Mouse (Mus musculus) neural tube, embryonic 15.5 days (tissue): ENCODE measurements around the gene Hist1h4b. TPM values are rescaled to one million over a fixed set of nuclear protein-coding genes. Genes with fewer than 3 reads are reported as not detected.

Source experiments
- ATAC-seq: fragments of 200-750 bp; cut with Nextera tagmentation; 2 replicates; pipeline ENCODE4 v1.8.0; 2017; ENCODE audit warnings: mild to moderate bottlenecking, moderate TSS enrichment, moderate library complexity; ENCODE audit not compliant: low FRiP score
- H3K27ac ChIP-seq: fragments of 300-500 bp; sonication (generic); replicated peaks from 2 replicates; pipeline ENCODE4 v1.5.1; 2015; ENCODE audit warnings: mild to moderate bottlenecking, inconsistent platforms
- H3K27me3 ChIP-seq: fragments of 300-500 bp; sonication (generic); replicated peaks from 2 replicates; pipeline ENCODE4 v1.6.1; 2015; ENCODE audit warnings: inconsistent platforms
- H3K36me3 ChIP-seq: fragments of 300-500 bp; sonication (generic); 2 replicates; pipeline ENCODE4 v1.6.1; 2015; ENCODE audit warnings: inconsistent platforms
- H3K4me1 ChIP-seq: fragments of 300-500 bp; sonication (generic); 2 replicates; pipeline ENCODE4 v1.6.1; 2015; ENCODE audit warnings: inconsistent platforms
- H3K4me2 ChIP-seq: fragments of 300-500 bp; sonication (generic); 2 replicates; pipeline ENCODE4 v1.6.1; 2015; ENCODE audit warnings: inconsistent platforms, mild to moderate bottlenecking, moderate library complexity
- H3K4me3 ChIP-seq: fragments of 300-500 bp; sonication (generic); replicated peaks from 2 replicates; pipeline ENCODE4 v1.5.1; 2015; ENCODE audit warnings: mild to moderate bottlenecking, inconsistent platforms
- H3K9ac ChIP-seq: fragments of 300-500 bp; sonication (generic); replicated peaks from 2 replicates; pipeline ENCODE4 v1.6.1; 2015; ENCODE audit warnings: mild to moderate bottlenecking, inconsistent platforms
- H3K9me3 ChIP-seq: fragments of 300-500 bp; sonication (generic); replicated peaks from 2 replicates; pipeline ENCODE4 v1.6.1; 2016; ENCODE audit warnings: inconsistent platforms
- WGBS: fragments of 180-500 bp; shearing (Covaris S2); methylation state at CpG from one replicate; pipeline ENCODE4 v1.1.7; 2015; ENCODE audit warnings: mixed read lengths; 5-methylcytosine and 5-hydroxymethylcytosine counted together
- polyA plus RNA-seq: library from polyadenylated mRNA; unstranded; fragments of >200 nt; fragmentation: Nextera tagmentation; extraction: Ambion mirVana; gene quantifications from 2 replicates; pipeline ENCODE4 v1.2.1, GENCODE M21; 2015

Hist1h4b gene
- polyA plus RNA-seq, 1 experiment from 2014 or later, result 1.0 TPM

DNA sequence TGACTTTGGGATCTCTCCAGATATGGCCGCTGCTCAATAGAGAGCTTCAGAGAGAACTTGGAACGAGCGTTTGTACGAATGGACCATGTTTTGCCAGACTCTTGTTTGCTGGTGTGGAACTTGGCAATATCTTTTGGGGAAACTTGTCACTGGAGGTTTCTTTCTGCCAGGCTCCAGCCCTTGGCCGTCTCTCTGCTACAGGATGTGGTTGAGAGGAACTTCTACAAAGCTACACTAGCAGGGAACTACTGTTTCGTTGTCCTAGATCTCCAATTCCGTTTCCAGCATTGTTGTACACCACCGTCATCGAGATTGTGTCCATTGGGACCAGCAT, 27.7 kb upstream of the Hist1h4b start:
- H3K27ac ChIP-seq, result no peak overlapping the region
- no peaks in the 10 kb centered on the region for H3K36me3 ChIP-seq
- H3K27me3 ChIP-seq, result no peaks in the 10 kb centered on the region
- H3K4me2 ChIP-seq, result no peak overlapping the region
- no peaks in the 10 kb centered on the region for H3K4me1 ChIP-seq
- H3K9me3 ChIP-seq, result no peaks in the 10 kb centered on the region
- H3K4me3 ChIP-seq, result no peak overlapping the region
- H3K9ac ChIP-seq, result no peak overlapping the region
- no peak for ATAC-seq
- WGBS, result 92% methylated on average over 9 of the region's 9 CpGs

DNA sequence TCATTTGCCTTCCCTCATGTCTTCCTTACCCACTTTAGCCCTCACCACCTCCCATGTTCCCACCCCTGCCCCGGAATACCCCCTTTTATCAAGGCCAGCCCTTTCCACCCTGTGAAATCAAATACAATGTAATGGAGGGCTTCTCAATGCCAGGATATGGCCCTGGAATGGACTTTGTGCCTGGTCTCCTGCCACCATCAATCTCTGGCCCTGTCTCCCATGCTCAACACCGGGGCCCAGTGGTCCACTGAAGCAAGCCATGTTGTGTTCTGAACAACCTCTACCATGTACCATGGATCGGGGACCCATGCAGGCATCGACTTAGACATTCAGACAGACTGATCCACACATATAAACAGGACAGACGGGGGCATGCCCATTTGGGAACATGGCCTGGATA, 27.1 kb upstream of the Hist1h4b start:
- no peak overlapping the region for H3K9ac ChIP-seq
- no peaks in the 10 kb centered on the region for H3K36me3 ChIP-seq
- no peaks in the 10 kb centered on the region for H3K9me3 ChIP-seq
- H3K27me3 ChIP-seq, result no peaks in the 10 kb centered on the region
- H3K4me3 ChIP-seq, result no peak overlapping the region
- no peaks in the 10 kb centered on the region for H3K4me1 ChIP-seq
- WGBS, result 89% methylated on average over 5 of the region's 5 CpGs
- H3K27ac ChIP-seq, result no peak overlapping the region
- no peak overlapping the region for H3K4me2 ChIP-seq
- no peak for ATAC-seq

DNA sequence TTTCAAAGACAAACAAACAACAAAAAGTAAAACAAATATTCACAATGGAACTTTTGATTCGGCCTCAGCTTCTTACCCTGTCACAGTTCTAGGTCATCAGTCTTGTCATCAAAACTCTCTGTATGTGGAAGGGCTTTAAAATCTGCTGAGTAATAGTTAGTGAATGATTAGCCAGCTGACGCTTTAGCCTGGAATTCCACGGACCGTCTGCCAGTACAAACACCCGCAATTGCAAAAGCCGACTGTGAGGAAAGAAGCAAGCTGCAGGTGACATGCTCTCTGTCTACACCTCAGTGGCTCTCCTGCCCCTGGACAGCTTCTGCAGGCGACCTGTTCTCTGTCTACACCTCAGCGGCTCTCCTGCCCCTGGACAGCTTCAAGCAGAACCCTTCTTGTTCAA, 26.3 kb upstream of the Hist1h4b start:
- Histone ChIP-seq H3K9me3 (no peaks in the 10 kb centered on the region), H3K4me1 (no peaks in the 10 kb centered on the region), H3K36me3 (no peaks in the 10 kb centered on the region), H3K4me3 (no peak overlapping the region), H3K27ac (no peak overlapping the region), H3K4me2 (no peak overlapping the region), H3K27me3 (no peaks in the 10 kb centered on the region), H3K9ac (no peak overlapping the region)
- 36% methylated on average over 8 of the region's 8 CpGs for WGBS
- no peak for ATAC-seq

DNA sequence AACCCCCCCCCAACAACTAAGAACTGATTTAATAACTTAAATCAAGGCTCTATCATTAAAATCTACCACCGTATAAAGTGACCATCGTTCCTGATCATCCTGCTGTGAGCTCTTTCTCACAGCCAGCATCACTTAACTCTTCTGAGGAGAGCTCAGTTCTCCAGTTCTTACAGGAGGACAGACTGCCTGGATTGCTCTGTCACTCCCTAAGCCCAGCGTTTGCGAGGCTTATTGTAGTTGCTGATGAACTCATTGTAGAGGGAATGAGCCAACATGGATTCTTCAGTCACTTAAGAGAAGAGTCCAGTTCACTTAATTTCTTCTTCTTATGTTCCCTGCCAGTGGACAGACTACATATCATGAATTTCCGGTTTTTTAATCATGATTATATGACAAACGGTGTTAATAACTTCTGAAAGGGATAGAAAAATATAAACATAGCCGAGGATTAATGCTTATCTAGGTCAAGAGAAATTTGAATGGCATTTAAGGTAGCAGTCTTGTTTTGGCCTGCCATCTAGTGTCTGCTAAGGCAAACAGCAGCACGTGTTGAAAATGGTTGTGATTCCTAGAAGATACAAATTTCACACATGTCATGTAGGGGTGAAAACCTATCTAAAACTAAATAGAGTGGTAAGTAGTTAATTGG, 24.5 kb upstream of the Hist1h4b start:
- no peak overlapping the region for H3K27ac ChIP-seq
- whole genome bisulfite sequencing, result 23% methylated on average over 8 of the region's 8 CpGs
- H3K9me3 ChIP-seq, result no peaks in the 10 kb centered on the region
- no peaks in the 10 kb centered on the region for H3K4me1 ChIP-seq
- H3K4me3 ChIP-seq, result no peak overlapping the region
- peak; percentile 65 for ATAC-seq
- no peaks in the 10 kb centered on the region for H3K36me3 ChIP-seq
- H3K9ac ChIP-seq, result no peak overlapping the region
- no peaks in the 10 kb centered on the region for H3K27me3 ChIP-seq
- H3K4me2 ChIP-seq, result no peak overlapping the region

DNA sequence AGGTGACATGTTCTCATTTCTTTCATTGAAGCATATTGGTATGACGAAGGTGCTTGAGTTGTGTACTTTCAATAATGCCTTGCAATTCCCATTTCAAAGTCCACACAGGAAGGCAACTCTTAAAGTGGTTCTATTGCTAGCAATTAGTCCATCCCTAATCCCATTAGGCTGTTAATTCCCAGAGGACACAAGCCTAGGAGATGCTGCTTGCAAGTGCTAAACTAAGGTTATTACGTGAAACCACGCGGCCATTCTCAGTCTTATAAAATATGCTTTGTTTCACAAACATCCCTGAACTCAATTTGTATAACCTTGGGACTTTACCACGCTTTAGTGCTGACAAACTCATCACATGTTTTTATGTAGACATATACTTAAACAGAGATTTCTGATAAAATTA, 19.7 kb upstream of the Hist1h4b start:
- Histone ChIP-seq H3K27ac (no peak overlapping the region), H3K9ac (no peak overlapping the region), H3K4me1 (peaks cover 19% of the 10 kb centered on the region), H3K27me3 (no peaks in the 10 kb centered on the region), H3K9me3 (no peaks in the 10 kb centered on the region), H3K36me3 (no peaks in the 10 kb centered on the region), H3K4me2 (no peak overlapping the region), H3K4me3 (no peak overlapping the region)
- no peak for ATAC-seq
- 72% methylated on average over 5 of the region's 5 CpGs for WGBS

DNA sequence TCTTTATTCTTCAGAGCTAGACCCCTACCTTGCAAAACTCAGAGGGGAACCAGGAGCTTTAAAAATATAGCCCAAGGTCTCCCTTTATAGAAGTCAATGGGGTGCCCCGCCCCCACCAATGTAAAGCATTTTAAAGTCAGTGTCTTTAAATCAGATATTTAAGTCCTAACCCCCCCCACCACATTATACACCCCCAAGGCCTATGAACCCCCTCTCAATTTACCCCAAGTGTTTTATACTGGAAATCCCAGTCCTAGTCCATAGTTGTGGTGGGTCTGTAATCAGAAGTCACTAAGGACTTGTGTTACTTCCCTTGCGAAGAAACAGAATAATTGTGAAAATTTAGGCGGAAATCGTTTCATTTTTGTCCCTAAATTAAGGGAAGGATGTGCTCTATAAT, 18.8 kb upstream of the Hist1h4b start:
- H3K27me3 ChIP-seq, result no peaks in the 10 kb centered on the region
- no peaks in the 10 kb centered on the region for H3K36me3 ChIP-seq
- H3K9me3 ChIP-seq, result no peaks in the 10 kb centered on the region
- H3K4me2 ChIP-seq, result peak overlapping the region; percentile 100
- H3K9ac ChIP-seq, result peak overlapping the region; percentile 56; the same call in 1 of the 2 replicates
- no peak for ATAC-seq
- peak overlapping the region; percentile 85; the same call in 1 of the 2 replicates for H3K27ac ChIP-seq
- peaks cover 19% of the 10 kb centered on the region for H3K4me1 ChIP-seq
- 21% methylated on average over 4 of the region's 4 CpGs for WGBS
- peak overlapping the region; percentile 63 for H3K4me3 ChIP-seq

DNA sequence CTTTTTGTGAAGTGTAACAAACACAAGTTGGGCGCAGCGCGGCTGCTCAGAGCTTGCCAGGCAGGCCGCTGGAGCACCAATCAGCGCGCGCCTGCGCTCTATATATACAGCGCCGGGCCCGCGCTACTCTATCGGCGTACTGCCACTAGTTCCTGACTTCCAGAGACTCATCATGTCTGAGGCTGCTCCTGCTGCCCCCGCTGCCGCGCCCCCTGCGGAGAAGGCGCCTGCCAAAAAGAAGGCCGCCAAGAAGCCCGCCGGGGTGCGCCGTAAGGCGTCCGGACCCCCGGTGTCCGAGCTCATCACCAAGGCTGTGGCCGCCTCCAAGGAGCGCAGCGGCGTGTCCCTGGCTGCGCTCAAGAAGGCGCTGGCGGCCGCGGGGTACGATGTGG, 18.1 kb upstream of the Hist1h4b start, which contains the start of gene Hist1h1c:
Hist1h1c (plus strand) TSS at position 132 of the 392 bp plus-strand sequence.
- H3K27ac ChIP-seq, result peak within 1 kb of the TSS; percentile 85
- H3K27me3 ChIP-seq, result no peaks in the 10 kb centered on the region
- no peaks in the 10 kb centered on the region for H3K9me3 ChIP-seq
- peaks cover 19% of the 10 kb centered on the region for H3K4me1 ChIP-seq
- peak within 1 kb of the TSS; percentile 63 for H3K4me3 ChIP-seq
- H3K4me2 ChIP-seq, result peak within 1 kb of the TSS; percentile 100
- WGBS, result under 1% methylated on average over 38 of the region's 38 CpGs
- H3K9ac ChIP-seq, result peak within 1 kb of the TSS; percentile 56
- peak; percentile 93 for ATAC-seq
- no peaks in the 10 kb centered on the region for H3K36me3 ChIP-seq

DNA sequence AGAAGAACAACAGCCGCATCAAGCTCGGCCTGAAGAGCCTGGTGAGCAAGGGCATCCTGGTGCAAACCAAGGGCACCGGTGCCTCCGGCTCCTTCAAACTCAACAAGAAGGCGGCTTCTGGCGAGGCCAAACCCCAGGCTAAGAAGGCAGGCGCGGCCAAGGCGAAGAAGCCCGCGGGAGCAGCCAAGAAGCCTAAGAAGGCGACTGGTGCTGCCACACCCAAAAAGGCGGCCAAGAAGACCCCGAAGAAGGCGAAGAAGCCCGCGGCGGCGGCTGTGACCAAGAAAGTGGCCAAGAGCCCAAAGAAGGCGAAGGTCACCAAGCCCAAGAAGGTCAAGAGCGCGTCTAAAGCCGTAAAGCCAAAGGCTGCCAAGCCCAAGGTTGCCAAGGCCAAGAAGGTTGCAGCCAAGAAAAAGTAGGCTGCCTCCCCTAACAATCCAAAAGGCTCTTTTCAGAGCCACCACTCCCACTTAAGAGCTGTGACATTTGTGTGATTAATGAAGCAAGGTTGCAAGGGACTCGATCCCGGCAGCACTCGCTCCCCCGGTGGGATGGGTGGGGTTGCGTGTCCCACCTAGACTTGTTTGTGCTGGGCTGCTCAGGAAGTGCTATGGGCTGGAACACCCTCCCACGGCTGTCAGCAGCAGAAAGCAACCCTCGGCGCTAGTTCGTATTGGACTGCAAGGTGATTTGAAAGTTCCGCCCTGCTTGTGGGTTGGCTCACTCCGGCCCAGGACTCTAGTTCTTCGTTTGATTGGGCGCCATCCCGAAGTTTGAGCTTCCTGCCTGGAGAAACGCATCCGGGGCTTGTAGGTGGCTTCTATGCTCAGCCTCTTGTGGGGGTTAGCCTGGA, 17.5 kb upstream of the Hist1h4b start:
- WGBS, result under 1% methylated on average over 39 of the region's 39 CpGs
- no peaks in the 10 kb centered on the region for H3K9me3 ChIP-seq
- peak overlapping the region; percentile 100 for H3K4me2 ChIP-seq
- H3K9ac ChIP-seq, result peak overlapping the region; percentile 56
- H3K27me3 ChIP-seq, result no peaks in the 10 kb centered on the region
- peaks cover 19% of the 10 kb centered on the region for H3K4me1 ChIP-seq
- peak overlapping the region; percentile 85 for H3K27ac ChIP-seq
- ATAC-seq, result peak; percentile 92
- no peaks in the 10 kb centered on the region for H3K36me3 ChIP-seq
- H3K4me3 ChIP-seq, result peak overlapping the region; percentile 63

DNA sequence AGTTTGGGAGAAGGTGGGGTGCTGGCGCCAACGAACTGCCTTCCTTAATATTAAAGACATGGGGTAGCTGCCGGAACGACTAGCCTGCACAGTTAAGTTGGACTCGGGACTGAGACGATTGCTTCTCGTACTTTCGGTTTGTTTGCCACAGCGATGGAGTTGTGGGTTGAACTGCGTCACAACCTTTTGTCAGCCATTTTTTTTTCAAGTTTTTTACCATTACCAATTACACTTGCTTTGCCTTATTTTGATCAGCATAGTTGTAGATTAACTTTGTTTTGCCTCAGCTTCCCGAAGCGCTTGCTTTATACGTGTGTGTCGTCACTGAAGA, 16.9 kb upstream of the Hist1h4b start:
- Histone ChIP-seq H3K36me3 (no peaks in the 10 kb centered on the region), H3K27ac (peak overlapping the region; percentile 85), H3K9ac (peak overlapping the region; percentile 56), H3K27me3 (no peaks in the 10 kb centered on the region), H3K4me2 (peak overlapping the region; percentile 100), H3K4me3 (peak overlapping the region; percentile 63), H3K9me3 (no peaks in the 10 kb centered on the region), H3K4me1 (peaks cover 19% of the 10 kb centered on the region)
- no peak; the same call in 1 of the 2 replicates for ATAC-seq
- under 1% methylated on average over 14 of the region's 14 CpGs for WGBS

DNA sequence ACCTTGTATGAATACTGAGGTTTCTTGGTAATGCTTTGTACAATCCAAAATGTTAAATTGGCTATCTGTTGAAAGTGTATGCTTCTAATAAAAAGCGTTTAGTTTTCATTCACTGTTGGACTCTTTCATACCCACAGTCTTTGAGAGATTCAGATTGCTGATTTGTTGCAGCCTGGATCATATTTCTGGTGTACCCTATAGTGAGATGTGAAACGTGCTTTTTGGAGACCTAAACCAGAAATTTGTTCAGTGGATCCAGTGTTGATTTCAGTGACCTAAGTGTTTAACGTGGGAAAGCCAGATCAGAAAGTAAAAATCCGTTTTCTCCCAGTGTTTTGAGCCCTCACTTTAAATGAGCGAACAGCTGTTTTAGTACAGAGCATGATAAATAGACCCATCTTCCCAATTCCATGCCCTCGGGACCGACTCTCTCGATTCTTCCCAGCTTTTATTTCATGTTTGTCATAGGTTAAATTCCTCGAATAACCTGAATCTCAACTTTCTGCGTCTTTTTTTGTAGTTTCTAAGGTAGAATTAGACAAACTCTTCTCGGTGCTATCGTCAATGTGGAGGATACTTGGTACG, 16.5 kb upstream of the Hist1h4b start:
- H3K9ac ChIP-seq, result peak overlapping the region; percentile 56
- H3K9me3 ChIP-seq, result no peaks in the 10 kb centered on the region
- no peak for ATAC-seq
- peak overlapping the region; percentile 63 for H3K4me3 ChIP-seq
- no peaks in the 10 kb centered on the region for H3K27me3 ChIP-seq
- H3K4me2 ChIP-seq, result peak overlapping the region; percentile 100
- 33% methylated on average over 13 of the region's 13 CpGs for WGBS
- peaks cover 21% of the 10 kb centered on the region for H3K4me1 ChIP-seq
- H3K36me3 ChIP-seq, result no peaks in the 10 kb centered on the region
- H3K27ac ChIP-seq, result peak overlapping the region; percentile 85

DNA sequence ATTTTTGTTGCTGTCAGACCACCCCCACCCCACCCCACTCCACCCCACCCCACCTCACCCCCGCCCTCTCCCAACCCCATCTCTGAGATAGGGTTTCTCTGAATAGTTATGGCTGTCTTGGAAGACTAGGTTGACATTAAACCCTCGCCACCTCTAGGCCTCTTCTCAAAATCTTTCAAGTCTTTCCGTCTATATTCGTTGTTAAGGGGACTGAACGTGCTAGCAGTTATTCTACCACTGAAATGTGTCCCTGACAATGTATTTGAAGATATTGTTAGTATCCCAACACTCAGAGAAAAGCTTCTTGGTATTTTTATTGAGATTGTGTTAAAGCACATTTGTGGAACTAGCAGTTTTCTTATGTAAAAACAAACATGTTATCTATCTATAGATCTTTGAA, 15.9 kb upstream of the Hist1h4b start:
- Histone ChIP-seq H3K27me3 (no peaks in the 10 kb centered on the region), H3K9ac (no peak overlapping the region), H3K27ac (no peak overlapping the region), H3K4me2 (peak overlapping the region; percentile 100; the same call in 1 of the 2 replicates), H3K4me3 (no peak overlapping the region), H3K36me3 (no peaks in the 10 kb centered on the region), H3K9me3 (no peaks in the 10 kb centered on the region), H3K4me1 (peaks cover 25% of the 10 kb centered on the region)
- WGBS, result 65% methylated on average over 5 of the region's 5 CpGs
- ATAC-seq, result no peak

DNA sequence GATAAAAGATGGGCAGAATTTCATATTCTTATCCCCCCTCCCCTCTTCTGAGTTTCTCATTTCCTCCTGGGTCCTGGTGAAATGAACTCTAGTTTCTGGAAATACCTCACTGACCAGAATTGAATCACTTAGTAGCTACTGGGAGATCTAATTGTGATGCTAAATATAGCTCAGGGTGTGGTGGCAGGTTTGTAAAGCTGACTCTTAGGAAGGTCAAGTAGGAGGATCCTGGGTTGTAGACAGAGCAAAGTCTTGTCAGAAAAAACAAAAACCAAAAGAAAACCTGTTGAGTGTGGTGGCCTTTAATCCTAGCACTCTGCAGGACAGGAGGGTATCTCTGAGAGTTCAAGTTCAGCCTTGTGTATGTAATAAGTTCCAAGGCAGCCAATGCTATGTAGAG, 14.8 kb upstream of the Hist1h4b start:
- Histone ChIP-seq H3K27ac (no peak overlapping the region), H3K4me3 (no peak overlapping the region), H3K9me3 (no peaks in the 10 kb centered on the region), H3K4me2 (no peak overlapping the region), H3K36me3 (no peaks in the 10 kb centered on the region), H3K4me1 (peaks cover 27% of the 10 kb centered on the region), H3K27me3 (no peaks in the 10 kb centered on the region), H3K9ac (no peak overlapping the region)
- ATAC-seq, result no peak
